Mouse (Mus musculus): ENCODE data around the gene Mrps35.

The Mrps35 gene

GRCm38 (mm10) chr6:147042291-147043290 lies at the start of gene Mrps35:
Mrps35 (plus strand) TSS chr6:147042764.
- peak; percentile 88 for DNase-seq (ENCODE audit: low read depth, low spot score)

DNA sequence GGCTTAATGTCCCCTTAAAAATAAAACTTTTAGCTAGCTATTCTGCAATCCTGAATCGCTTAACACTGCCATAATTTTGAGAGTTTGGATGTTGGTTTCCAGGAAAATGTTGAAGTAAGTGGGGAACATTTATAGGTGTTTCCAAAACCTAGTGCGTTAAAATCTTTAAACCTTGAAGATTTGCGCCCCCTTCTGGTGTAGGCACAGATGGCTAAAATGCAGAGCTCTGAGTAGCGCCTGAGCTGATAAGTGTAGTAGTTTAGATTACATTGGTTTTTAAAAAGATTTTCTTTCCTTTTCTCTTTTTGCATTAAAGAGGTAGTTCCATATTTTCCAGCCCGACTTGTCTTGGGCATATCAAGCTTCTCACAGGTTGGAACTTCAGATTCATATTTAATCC lies 48.3 kb upstream of the Mrps35 start:
- DNase-seq (ENCODE audit: low read depth, low spot score), result peak; percentile 20

DNA sequence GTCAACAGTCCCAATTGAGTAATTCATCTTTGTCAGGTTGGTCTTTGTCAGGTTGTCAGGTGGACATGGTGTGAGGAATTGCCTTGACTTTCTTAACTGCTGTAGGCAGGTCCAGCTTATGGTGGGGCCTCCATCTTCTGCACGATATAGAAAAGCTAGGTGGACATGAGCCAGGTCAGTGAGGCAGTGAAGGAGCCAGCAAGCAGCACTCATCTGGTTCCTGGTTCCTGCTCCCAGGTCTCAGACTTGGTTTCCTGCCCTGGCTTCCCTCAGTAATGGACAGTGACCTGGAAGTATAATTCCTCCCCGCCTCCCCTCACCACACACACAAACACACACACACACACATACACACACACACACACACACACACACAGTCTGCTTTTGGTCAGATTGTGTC lies 47.2 kb upstream of the Mrps35 start:
- DNase-seq (ENCODE audit: low read depth, low spot score), result no peak

DNA sequence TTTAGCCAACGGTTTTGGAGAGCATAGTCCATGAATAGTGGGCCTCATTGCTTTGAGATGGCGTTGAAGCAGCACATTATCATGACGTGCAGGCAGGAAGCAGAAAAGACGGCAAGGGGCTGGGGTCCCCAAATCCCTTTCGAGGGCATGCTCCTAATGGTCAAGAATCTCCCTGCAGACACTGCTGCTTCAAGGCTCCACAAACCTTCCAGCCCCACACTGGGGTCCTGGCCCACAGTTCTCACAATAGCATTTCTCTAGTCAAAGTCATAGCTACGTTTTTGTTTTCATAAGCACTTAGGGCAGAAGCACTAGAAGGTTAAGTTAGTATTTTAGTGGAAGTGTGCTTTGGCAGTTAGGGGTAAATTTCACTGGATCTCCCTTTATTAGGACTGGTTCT lies 46.7 kb upstream of the Mrps35 start:
- no peak for DNase-seq (ENCODE audit: low read depth, low spot score)

GRCm38 (mm10) chr6:146997006-146997405 lies 45.6 kb upstream of the Mrps35 start:
- DNase-seq (ENCODE audit: low read depth, low spot score), result no peak

- DNase-seq (ENCODE audit: low read depth, low spot score), result no peak
These were observed 43.9 kb upstream of the Mrps35 start for GRCm38 (mm10) chr6:146998710-146999109.

- DNase-seq (ENCODE audit: low read depth, low spot score), result no peak
These were observed 43.3 kb upstream of the Mrps35 start for GRCm38 (mm10) chr6:146999302-146999701.

DNA sequence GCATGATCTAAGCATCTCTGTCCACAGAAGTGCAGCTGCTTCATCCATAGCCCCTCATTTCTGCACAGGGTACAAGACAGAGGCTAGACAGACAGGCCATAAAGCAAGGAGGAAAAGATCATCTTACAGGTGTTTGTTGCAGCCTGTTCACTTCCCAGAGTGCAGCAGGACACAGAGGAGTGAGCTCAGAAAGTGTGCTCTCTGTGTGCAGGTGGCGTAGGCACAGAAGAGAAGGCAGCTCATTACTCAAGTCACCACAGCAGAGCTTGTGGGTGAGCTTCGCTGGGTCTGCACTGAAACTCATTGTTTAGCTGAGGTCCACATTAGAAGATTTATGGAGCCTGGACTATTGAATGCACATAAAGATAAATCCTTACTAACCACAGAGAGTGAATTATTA lies 42.8 kb upstream of the Mrps35 start:
- no peak for DNase-seq (ENCODE audit: low read depth, low spot score)

DNA sequence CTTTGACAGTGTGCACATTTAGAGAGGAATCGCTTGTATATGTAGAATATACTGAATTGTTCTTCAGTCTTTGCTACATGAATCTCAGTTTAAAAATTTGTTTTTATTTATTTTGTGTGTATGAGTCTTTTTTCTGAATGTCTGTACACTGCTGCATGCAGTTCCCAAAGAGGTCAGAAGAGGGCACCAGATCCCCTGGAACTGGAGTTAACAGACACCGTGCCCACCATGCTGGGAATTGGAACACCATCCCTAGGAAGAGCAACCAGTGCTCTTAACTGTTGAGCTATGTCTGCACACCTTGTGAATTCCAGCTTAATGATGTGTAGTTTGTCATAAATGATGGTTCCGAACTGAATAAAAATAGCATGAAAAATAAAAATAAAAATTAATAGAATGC lies 34.4 kb upstream of the Mrps35 start:
- DNase-seq (ENCODE audit: low read depth, low spot score), result peak; percentile 41

GRCm38 (mm10) chr6:147010358-147010757 lies 32.2 kb upstream of the Mrps35 start:
- DNase-seq (ENCODE audit: low read depth, low spot score), result no peak

DNA sequence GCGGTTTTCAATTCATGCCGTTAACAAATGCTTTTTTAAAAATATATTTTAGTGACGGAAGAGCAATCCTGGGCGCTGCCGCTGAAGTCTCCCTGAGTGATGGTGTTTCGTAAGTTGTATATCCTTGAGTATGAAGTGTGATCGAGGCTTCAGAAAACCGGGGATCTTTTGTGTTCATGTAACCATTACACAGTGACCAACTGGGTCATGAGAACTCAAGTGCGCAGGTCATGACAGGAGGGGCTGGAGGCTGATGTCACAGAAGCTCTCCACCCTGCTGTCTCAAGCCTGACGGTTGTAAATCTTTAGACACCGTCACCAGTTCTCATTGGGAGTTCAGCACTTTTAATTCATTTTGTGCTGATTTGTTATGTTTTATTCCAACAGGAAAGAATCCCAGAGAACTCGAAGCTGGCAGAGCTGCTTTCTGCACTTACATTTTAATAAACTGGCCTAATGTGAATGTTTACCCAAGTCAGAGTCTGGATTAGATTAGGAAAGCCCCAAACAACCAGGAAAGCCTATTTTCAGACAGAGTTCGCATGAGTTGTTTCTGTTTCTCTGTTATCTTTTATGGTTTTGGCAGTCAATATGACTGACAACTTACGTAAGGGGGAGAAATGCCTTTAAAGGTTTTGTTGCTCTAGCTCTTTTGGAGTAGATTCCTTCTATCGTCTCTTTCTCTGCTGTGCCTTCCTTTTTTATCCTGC lies 31.6 kb upstream of the Mrps35 start:
- DNase-seq (ENCODE audit: low read depth, low spot score), result no peak

GRCm38 (mm10) chr6:147011555-147011954 lies 31.0 kb upstream of the Mrps35 start:
- DNase-seq (ENCODE audit: low read depth, low spot score), result no peak

- DNase-seq (ENCODE audit: low read depth, low spot score), result no peak
These were observed 30.6 kb upstream of the Mrps35 start for GRCm38 (mm10) chr6:147011977-147012376.

- no peak for DNase-seq (ENCODE audit: low read depth, low spot score)
These were observed 29.0 kb upstream of the Mrps35 start for GRCm38 (mm10) chr6:147013546-147013945.

DNA sequence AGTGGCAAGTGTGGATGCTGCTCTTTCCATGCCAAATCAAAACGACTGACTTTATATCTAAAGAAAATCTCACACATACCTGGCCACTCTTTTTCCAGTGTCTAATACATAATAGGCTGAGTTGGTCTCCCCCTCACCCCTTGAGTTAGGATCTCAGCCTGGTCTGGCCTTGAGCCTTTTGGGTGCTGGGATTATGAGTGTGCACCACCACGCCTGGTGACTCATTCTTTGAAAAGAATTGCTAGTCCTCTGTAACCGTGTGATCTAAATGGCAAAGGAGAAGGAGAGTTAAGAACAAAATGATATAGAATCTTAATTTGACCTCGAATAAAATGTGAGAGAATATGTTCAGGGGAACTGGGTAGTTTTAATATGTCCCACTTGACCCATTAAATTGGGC lies 24.7 kb upstream of the Mrps35 start:
- DNase-seq (ENCODE audit: low read depth, low spot score), result no peak

DNA sequence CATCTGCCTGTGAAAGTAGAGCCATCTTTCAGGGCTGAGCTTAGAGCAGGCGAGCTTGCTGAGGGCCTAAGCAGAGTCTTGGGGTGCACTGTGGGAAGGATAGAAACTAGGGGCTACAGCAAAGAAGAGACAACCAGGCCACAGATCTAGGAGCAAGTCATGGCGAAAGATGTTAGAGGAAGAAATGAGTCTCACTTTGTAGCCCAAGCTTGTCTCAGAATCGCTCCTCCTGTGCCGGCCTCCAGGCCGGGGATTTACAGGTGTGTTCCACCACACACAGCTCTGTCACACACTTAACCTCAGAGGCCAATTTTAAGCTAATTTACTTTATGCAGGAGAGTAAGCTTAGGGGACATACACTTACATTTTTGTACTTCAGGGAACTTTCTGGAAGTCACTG lies 24.2 kb upstream of the Mrps35 start:
- no peak for DNase-seq (ENCODE audit: low read depth, low spot score)

- DNase-seq (ENCODE audit: low read depth, low spot score), result no peak
These were observed 21.4 kb upstream of the Mrps35 start for GRCm38 (mm10) chr6:147021181-147021580.

GRCm38 (mm10) chr6:147022375-147023132 lies 20.0 kb upstream of the Mrps35 start:
- no peak for DNase-seq (ENCODE audit: low read depth, low spot score)

GRCm38 (mm10) chr6:147023133-147023395 lies 19.5 kb upstream of the Mrps35 start:
- DNase-seq (ENCODE audit: low read depth, low spot score), result no peak

GRCm38 (mm10) chr6:147023568-147023967 lies 19.0 kb upstream of the Mrps35 start:
- no peak for DNase-seq (ENCODE audit: low read depth, low spot score)

DNA sequence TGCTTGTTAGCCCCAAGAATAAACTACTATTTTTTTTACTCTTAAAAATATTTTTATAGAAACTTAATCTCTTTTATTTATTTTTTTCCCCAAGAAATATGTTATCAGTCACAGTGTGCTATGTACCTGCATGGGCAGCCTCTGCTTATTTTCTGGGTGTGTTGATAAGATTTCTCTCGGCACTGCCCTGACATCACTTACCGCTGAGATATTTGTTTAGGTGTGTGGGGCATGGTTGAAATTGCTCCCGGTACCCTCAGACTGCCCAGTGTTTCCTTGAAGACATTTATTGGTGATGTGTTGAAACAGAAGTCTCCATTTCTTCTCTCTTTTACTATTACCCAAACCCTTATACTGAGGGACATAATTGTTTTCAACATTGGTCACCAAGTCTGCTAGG lies 17.8 kb upstream of the Mrps35 start:
- no peak for DNase-seq (ENCODE audit: low read depth, low spot score)

- DNase-seq (ENCODE audit: low read depth, low spot score), result no peak
These were observed 14.2 kb upstream of the Mrps35 start for GRCm38 (mm10) chr6:147028396-147028795.

Data from CD4-positive helper T cell, adult 2 months (primary cell).